Mouse (Mus musculus) cerebellum, adult 9-11 months (tissue): ENCODE data around the gene Lrrc20.
A peak's percentile ranks its signal among the peaks of the same experiment; 100 is the strongest.

Source experiments
- DNase-seq: peaks from one replicate; pipeline ENCODE4 v3.0.0; 2022

Lrrc20 gene

GRCm38 (mm10) chr10:61517296-61518071 is 41.9 kb downstream of the Lrrc20 start:
- peak; percentile 49 for DNase-seq

GRCm38 (mm10) chr10:61518320-61518719 is 42.7 kb downstream of the Lrrc20 start:
- no peak for DNase-seq

GRCm38 (mm10) chr10:61519491-61519890 is 43.9 kb downstream of the Lrrc20 start:
- DNase-seq, result no peak

GRCm38 (mm10) chr10:61520714-61521113 is 45.1 kb downstream of the Lrrc20 start:
- DNase-seq, result no peak

- DNase-seq, result no peak
Measured at GRCm38 (mm10) chr10:61530936-61531335, 55.3 kb downstream of the Lrrc20 start.

GRCm38 (mm10) chr10:61533285-61533684 is 57.7 kb downstream of the Lrrc20 start:
- DNase-seq, result no peak

GRCm38 (mm10) chr10:61534371-61535101 is 58.9 kb downstream of the Lrrc20 start:
- peak; percentile 37 for DNase-seq

- DNase-seq, result no peak
Measured at GRCm38 (mm10) chr10:61535441-61535840, 59.8 kb downstream of the Lrrc20 start.

GRCm38 (mm10) chr10:61536130-61537035 is 60.8 kb downstream of the Lrrc20 start:
- DNase-seq, result peak; percentile 56

GRCm38 (mm10) chr10:61537036-61537380 is 61.4 kb downstream of the Lrrc20 start:
- DNase-seq, result no peak

- no peak for DNase-seq
Measured at GRCm38 (mm10) chr10:61538446-61538845, 62.8 kb downstream of the Lrrc20 start.

GRCm38 (mm10) chr10:61544127-61544862 is 68.7 kb downstream of the Lrrc20 start:
- no peak for DNase-seq

- DNase-seq, result no peak
Measured at GRCm38 (mm10) chr10:61544863-61545240, 69.3 kb downstream of the Lrrc20 start.

- peak; percentile 50 for DNase-seq
Measured at GRCm38 (mm10) chr10:61550106-61550505, 74.5 kb downstream of the Lrrc20 start.

GRCm38 (mm10) chr10:61555155-61555554 is 79.6 kb downstream of the Lrrc20 start:
- DNase-seq, result no peak

GRCm38 (mm10) chr10:61558631-61559030 is 83.0 kb downstream of the Lrrc20 start:
- no peak for DNase-seq

GRCm38 (mm10) chr10:61559544-61559943 is 83.9 kb downstream of the Lrrc20 start:
- DNase-seq, result no peak

- DNase-seq, result no peak
Measured at GRCm38 (mm10) chr10:61563550-61563949, 87.9 kb downstream of the Lrrc20 start.

- DNase-seq, result no peak
Measured at GRCm38 (mm10) chr10:61564408-61564807, 88.8 kb downstream of the Lrrc20 start.

GRCm38 (mm10) chr10:61570181-61570580 is 94.6 kb downstream of the Lrrc20 start:
- no peak for DNase-seq

GRCm38 (mm10) chr10:61572126-61572525 is 96.5 kb downstream of the Lrrc20 start:
- no peak for DNase-seq

- DNase-seq, result no peak
Measured at GRCm38 (mm10) chr10:61576120-61576767, 100.6 kb downstream of the Lrrc20 start.
